Mouse (Mus musculus) frontal cortex, postnatal 10 days (tissue): ENCODE data around the gene Lrrfip2.

Experiments
- DNase-seq, 2 experiments: peaks; one replicate each; pipeline ENCODE4 v3.0.0; 2022; ENCODE audit warnings: low spot score in 2 of 2, mixed read lengths in 1 of 2

The Lrrfip2 gene

DNA sequence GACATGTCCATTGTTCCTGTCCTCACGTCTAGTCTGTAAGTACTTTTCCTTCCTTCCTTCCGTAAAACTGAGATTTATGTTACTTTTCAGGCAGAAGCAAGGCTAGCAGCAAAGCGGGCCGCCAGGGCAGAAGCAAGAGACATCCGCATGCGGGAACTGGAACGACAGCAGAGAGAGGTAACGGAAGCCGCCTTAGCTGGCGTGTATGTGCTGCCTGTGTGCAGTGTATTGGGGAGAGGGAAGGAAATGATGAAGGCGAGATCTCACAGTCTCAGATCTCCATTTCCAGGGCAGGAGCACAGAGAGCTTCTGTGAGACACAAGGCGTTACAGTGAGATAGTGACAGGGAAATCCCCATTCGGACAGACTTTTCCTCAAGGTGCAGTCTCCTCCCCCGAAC is 43.8 kb downstream of the Lrrfip2 start:
- no peak for DNase-seq

DNA sequence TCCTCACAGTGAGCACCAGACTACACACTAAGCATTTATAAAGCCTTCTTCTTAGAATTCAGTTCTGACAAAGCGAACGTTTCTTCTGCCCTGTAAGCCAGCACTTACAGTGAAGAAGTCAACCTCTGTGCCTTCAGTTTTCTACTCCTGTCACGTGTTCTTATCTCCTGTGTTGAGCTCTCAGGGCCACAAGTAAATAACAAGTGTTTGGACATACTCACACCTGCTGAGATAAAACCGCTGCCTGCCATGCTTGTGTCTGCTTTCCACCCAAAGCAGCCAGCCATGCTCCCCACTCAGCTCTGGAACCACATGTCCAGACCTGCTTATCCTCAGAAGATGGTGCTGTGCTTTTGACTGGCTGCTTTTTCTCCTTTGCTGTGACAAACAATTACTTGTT is 49.2 kb downstream of the Lrrfip2 start:
- DNase-seq: no peak

DNA sequence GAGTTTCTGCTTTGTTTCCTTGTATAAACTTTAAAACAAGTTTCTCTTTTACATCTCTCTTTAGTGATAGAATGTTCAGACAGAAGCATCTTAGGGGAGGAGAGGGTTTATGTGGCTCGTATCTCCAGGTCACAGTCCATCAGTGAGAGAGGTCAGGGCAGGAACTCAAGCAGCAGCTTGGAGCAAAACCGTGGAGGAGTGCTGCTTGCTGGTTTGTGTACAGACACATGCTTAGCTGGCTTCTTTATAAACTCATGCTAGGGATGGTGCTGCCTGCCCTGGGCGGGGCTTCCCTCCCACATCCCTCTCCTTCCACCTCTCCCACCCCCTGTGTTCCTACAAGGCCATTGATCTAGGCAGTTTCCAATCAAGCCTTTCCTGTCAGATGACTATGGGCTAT is 53.0 kb downstream of the Lrrfip2 start:
- no peak for DNase-seq

DNA sequence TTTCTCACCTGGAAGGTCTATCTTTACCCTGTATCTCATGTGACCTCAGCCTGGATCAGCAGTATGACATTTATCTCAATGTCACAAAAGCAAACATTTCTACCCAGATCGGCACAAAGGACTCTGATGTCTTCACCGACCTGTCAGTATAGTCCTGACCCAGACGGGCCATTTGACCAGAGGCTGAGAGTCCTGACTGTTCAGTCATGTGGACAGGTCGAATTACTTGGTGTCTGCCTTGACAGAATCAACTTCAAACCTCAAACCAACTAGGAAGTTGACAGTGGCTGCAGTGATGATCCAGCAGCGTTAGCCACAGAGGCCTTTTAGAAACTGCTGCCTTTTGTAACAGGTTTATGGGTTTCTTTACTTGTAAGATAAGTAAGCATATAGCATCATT is 56.7 kb downstream of the Lrrfip2 start:
- DNase-seq: no peak

DNA sequence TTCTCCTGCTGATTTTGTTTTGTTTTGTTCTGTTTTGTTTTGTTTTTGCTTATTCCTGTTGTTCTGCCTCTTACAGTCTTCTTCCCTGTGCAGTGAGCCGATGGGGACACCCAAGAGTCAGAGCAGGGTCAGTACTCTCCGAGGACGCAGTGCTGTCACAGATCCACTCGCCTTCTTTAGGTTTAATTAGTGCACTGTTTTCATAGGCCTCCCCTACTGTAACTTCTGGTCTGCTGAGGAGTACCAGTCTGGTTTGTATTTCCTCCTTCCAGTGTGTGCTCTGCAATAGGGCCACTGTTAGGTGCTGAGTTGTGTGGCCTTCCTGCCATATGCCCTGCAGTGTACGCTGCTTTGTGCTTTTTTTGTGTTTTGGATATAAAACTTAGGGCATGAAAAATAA is 61.6 kb downstream of the Lrrfip2 start:
- no peak for DNase-seq

DNA sequence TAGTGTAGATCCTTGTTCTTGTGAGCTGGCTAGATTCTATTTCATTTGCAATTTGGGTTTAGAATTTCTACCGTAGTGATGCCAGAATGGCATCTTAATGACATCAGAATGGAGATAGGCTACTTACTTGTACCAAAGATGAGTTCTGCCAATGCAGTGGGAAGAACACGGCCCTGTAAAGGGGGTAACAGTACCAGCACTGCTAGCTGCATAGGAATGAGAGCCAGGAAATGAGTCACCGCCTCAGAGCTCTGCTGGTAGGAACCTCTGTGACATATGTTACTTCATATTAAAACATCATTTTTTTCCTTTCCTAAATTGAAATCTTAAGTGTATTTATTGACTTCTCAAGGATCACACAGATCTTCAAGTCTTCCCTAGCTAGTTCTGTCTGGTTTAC is 64.8 kb downstream of the Lrrfip2 start:
- no peak for DNase-seq

DNA sequence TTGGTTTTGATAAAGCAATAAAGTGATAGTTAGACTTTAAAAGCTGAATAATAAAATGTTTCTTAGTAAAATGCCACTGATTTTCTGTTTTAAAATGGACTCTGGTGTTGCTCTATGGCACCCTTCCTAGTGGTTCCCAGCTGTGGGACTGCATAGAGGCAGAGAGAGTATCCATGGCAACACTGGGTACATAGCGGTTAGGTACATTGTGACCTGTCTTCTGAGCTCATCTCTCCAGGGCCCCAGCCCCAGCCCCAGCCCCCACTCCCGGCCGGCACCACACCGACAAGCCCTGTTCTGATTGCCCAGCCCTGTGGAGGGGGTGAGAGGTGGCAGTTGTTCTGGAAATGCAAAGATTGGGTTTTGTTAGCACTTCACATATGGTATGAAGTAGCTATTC is 67.5 kb downstream of the Lrrfip2 start:
- no peak for DNase-seq

DNA sequence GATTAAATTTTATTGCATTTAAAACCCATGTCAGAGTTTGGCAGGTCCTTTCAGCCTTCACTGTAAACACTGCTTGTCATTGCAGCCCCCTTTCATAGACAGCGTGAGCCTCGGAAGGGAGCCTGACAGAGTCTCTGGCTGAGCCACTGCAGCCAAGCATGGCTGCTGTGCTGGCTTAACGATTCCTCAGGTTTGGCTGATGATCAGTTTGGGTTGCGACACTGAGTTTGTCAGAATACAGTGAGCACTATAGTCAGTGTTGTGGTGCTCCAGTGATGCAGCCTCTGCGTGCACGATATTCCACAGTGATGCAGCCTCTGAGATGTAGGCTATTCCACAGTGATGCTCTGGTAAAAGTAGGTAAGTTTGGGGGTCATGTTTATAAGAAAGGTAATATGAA is 69.5 kb downstream of the Lrrfip2 start:
- no peak for DNase-seq

DNA sequence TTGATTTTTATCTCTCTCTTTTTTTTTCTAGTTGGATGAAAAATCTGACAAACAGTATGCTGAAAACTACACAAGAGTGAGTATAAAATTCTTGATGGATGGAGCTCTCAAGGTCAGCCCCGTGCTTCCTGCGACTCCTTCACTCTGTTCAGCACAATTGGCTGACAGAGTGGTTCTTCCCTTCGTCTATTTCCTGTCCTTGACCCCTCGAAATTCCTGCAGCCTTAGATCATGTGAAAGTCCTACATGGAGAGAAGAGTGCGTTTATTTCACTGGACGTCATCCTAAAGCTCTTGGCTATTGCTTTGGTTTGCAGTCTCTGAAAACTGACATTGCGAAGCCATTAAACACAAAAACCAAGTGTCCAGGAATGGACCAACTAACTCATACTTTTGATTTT is 71.3 kb downstream of the Lrrfip2 start:
- no peak for DNase-seq

DNA sequence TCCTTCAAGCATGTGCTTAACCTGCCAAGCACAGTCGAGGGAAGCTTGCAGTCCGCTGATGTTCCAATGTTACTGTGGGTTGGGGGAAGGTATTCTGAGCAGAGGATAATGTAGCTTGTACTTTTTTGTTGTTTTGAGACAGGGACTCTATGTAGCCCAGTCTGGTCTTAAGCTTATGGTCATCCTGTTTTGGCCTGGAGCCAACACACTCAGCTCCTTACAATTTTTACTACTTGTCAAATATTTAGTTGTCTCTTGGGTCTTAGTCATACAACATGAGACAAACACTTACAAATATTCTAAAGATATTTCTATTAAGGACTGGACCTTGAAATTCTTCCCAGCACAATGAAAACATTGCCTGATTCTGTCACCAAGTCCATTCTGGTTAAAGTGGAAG is 75.8 kb downstream of the Lrrfip2 start:
- no peak for DNase-seq

DNA sequence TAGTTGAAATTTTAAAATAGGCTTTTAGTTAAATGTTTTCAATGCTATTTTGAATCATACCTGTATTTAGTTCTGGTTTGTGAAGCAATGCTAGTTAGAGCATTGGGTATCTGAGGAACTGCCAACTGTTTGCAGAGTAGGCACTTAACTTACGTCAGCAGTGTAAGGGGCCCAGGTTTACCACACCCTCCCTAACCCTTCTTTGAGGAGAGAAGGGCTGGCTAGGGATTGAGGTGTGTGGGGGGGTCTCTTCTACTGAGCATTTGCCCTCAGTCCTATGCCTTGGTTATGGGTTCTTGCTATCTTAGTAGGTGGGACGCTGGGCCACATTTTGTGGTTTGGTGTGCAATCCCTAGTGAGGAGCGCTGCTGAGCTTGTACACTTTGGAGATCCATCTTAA is 79.7 kb downstream of the Lrrfip2 start:
- no peak for DNase-seq

DNA sequence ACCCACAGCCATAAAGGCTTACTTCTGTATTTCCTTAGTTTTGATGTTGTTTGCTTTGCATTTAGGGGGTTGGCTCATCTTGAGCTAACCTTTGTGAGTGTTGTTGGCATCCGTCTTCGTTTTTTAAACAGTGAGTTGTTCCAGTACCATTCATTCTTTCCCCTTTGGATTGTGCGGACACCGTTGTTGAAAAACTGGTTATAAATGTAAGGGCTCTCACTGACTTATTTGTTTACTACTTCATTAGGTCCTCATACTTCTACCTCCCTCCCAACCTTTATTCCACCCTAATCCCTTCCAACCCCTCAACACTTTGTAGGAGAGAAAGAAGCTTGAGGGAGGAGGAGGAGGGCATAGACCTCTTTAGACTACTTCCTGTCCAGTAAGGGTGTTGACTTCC is 80.3 kb downstream of the Lrrfip2 start:
- no peak for DNase-seq

DNA sequence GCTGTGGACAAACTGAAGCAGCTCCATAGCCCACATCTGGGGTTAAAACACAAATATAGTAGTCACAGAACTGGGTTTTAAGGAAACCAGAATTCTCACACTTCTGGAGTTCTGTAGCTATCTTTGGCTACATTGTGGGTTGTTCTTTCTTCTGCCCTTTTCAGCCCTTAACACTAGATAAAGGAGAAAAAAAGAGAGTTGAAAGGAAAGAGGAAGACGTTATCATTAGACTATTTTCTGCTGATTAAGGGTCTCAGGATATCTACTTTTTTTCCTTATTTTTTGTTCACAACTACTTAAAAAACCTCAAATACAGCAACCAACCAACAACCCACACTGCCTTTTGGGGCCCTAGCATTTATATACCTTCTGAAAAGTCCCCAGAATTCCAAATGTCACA is 80.9 kb downstream of the Lrrfip2 start:
- no peak for DNase-seq

DNA sequence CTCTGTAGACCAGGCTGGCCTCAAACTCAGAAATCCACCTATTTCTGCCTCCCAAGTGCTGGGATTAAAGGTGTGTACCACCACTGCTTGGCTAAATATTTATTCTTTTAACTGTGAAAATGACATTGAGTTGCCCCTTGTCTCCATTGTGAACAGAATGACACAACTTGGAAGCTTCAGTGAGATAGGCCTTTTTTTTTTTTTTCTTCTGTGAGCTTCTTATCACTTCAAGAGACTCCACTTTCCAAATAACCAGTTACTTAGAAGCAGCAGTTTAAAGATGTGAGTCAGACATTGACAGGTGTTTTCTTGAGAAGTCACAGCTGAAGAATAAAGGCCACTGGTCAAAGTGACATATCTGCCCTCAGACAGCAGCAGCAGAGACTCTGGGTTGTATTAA is 82.8 kb downstream of the Lrrfip2 start:
- no peak for DNase-seq

DNA sequence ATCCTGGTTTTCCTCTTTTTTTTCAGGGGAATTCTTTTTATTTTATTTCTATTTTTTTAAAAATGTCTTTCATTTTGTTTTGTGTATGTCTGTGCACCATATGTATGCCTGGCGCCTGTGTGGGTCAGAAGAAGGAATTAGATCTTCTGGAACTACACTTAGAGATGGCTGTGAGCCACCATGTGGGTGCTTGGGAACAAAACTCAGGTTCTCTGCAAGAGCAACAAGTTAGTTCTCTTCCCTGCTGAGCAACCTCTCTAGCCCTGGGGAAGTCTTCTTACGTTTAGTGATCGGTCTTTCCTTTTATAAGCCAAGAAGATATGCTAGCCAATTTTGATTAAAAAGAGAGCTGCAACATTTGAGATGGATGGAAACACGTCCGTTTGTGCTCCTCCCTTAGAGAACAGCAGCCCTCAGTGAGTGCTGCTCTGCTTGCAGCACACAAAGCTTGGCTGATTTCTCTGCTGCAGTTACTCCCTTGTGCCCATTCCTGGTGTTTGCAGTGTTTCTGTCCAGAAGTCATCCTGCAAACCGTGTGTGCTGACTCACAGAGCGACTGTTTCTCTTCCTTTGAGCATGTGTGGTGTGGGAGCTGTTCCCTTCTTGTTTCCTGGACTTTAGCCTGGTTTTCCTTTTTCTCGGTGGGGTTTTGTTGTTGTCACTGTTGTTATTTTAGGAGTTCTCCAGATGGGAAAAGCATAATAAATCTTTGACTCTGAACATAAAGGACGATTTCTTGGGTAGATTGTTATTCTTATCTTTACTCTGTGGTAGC is 87.4 kb downstream of the Lrrfip2 start:
- no peak for DNase-seq

DNA sequence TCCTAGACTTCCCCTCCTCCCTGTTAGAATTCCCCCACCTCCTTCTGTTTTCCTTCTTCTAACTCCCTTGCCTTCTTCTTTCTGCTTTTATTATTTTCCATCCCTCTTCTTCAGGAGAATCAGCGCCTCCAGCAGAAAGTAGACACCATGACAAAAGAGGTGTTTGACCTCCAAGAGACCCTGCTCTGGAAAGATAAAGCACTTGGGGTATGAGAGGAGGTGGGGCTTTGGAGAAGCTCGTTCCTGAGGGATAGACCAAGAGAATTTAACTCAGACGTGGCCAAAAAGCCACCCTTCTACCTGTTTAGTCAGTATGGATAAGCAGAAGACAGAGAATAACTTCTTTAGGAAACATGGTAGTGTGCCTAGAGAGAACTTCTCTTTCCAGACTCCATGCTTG is 90.3 kb downstream of the Lrrfip2 start:
- no peak for DNase-seq

DNA sequence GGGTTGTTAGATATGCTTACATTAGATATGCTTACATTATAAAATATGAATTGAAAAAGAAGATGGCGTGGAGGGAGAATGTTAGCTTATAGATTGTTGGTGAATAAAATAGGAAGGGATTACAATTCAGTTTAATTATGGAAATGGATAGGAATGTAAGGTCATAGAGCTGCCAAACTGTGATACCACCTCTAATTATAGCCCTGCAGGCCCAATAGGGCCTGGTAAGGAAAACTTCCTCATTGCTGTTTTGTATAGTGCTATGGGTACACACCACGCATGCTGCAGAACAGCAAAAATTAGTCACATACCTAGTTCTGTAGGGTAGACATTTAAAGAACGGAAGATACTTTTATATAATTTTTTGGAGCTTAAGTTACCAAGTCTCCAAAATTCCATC is 90.8 kb downstream of the Lrrfip2 start:
- no peak for DNase-seq

DNA sequence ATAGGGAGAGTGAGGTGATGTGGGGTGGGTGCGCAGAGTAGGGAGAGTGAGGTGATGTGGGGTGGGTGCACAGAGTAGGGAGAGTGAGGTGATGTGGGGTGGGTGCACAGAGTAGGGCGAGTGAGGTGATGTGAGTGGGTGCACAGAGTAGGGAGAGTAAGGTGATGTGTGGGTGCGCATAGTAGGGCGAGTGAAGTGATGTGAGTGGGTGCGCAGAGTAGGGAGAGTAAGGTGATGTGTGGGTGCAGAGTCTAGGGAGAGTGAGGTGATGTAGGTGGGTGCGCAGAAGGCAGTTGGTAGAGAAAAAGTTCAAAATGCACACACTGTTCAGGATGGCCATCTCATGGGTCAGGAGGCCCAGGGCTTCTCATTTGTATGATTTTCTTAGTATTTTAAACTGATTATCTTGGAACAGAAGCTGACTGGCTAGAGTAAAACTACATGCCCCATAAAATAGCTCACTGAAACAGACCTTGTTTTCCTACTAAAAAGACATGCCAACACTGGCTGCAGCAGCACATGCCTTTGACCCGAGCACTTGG is 91.8 kb downstream of the Lrrfip2 start:
- DNase-seq: no peak

DNA sequence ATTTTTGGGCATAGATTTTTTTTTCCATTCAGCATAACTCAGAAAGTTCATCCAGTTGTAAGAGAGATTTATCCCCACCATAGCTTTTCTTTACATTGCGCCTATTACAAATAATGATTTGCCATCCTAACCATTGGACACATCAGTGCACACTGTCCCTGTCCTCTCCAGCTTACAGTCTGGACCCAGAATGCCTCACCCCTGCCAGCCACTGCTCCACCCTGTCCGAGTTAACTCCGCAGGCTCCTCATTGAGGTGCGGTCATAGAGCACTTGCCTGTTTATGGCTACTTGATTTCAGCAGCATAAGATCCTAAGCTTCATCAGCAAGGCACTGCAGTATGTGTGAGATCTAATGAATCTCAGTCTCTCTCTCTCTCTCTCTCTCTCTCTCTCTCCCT is 93.0 kb downstream of the Lrrfip2 start:
- no peak for DNase-seq

DNA sequence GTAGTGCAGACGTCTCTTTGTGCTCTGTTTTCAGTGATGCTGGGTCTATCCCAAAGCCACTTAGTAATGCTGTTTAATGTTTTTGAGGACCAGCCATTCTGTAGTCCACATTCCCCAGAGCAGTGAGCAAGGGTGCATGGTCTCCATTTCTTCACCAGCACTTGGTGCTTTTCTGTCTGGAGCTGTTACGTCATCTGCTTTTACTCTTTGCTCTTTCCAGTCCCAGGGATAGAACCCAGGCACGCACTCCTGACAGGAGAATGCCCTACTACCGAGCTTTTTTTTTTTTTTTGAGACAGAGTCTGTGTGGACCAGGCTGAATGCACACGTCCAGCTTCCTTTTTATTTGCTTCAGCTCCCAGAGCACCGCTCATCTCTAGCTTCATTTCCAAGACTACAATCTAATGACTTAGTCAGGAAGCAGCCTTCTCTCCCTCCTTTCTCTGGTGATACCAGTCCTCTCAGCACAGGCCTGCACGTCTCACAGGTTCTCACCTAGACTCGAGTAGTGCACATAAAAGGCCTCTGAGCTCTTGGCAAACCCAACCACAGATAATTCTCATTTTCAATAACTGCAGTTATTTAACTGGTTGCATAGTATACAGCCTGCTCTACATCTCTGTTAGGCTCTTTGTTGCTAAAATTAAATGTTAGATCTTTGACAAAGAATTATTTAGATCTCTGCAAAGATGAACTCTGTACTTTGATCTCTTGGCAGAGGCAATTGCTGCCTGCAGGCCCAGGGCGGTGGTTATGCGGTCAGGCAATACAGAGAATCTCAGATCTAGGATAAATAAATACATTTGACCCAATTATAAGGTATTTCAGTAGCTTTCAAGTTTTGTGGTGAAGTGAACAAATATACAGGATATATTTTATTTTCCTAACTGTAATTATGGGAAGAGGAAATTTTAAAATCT is 94.0 kb downstream of the Lrrfip2 start:
- DNase-seq: no peak

DNA sequence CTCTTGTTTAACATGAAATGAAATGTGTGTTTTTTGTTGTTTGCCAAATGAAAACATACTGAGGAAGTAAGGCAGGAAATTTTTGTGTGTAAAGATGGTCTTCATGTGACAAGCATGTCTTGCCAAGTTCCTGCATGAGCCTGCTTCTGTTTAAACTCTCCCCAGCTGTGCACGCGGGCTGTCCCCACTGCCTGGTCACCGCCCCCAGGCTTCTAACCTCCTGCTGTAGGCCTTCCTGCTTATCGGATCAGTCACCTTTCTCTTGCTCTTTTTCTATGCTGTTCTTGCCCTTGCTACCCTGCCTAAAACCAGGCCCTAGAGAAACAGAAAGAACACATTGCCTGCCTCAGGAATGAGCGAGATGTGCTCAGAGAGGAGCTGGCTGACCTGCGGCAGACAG is 96.1 kb downstream of the Lrrfip2 start:
- no peak for DNase-seq

DNA sequence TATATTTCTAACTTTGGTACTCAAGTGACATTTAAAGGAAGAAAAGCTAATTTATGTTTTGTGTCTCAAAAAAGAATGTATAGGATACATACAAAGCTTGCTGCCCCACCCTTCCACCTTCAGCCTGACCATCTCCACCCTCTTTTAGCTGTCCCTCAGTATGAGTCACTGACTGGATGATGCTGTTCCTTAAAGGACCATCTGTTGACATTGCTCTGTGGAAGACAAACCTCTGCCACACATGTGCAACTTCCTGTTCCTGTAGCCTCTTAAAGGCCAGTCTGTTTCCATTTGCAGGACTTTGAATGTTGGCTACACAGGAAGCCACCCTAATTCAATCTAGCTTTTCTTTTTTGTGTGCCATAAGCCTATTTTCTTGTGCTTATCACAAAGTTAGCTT is 99.0 kb downstream of the Lrrfip2 start:
- no peak for DNase-seq

DNA sequence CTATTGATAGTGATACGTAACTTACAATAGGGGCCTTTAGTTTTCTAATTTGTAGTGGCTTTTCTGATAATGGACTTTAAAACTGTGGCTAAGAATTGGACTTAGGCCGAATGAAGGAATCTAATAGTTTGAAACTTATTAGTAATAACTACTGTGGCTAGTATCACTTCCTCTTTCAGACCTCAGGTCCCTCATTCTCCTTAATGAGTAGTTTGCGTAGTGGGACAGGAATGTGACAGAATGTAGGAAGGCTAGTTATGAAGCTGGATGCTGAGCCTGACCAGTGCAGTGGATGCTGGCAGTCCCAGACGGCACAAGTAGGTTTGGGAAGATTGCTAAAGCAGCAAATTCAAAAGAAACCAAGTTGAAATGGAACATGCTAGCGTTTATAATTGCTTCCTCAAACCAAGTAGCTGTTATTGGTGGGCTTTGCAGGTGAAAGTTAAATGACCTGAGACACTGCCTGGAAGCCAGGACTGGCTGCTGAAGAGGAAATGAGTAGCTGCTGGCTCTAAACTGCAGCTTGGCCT is 103.2 kb downstream of the Lrrfip2 start:
- DNase-seq: no peak
